Comparison of ENCODE assay signal across 8 mouse cellular contexts in genomic region chr6:113194517-113194840, GRCm38 (mm10). TPM values are rescaled to one million over a fixed set of nuclear protein-coding genes. Genes with fewer than 3 reads are reported as not detected.
DNase-seq lines count a peak whose midpoint lies in the region; ATAC-seq and TF ChIP-seq lines count a peak whose summit lies in the region.

No protein-coding gene starts in this region.

- no peak for TF ChIP-seq CTCF in left cerebral cortex, adult 2 months (IDR thresholded peaks at IDR 0.05)
- no peak for TF ChIP-seq CTCF in intestine, postnatal 0 days (IDR thresholded peaks at IDR 0.05; ENCODE audit: low read depth)

- H3K4me3 ChIP-seq in left cerebral cortex, adult 2 months: peak overlapping the region; percentile 72
- peak overlapping the region; percentile 49 for H3K4me3 ChIP-seq in embryonic facial prominence, embryonic 15.5 days (replicated peaks)
- peak overlapping the region; percentile 48 for H3K4me3 ChIP-seq in intestine, postnatal 0 days (ENCODE audit: low read depth, low read length)
- H3K4me3 ChIP-seq in neural tube, embryonic 15.5 days (replicated peaks): peak overlapping the region; percentile 73

- H3K9ac ChIP-seq in embryonic facial prominence, embryonic 15.5 days: no peak overlapping the region
- H3K9ac ChIP-seq in intestine, postnatal 0 days (ENCODE audit: low read depth, low read length): no peak overlapping the region
- H3K9ac ChIP-seq in neural tube, embryonic 15.5 days (replicated peaks): peak overlapping the region; percentile 87

- no peaks in the 10 kb centered on the region for H3K36me3 ChIP-seq in embryonic facial prominence, embryonic 15.5 days
- no peaks in the 10 kb centered on the region for H3K36me3 ChIP-seq in intestine, postnatal 0 days (ENCODE audit: control insufficient read depth, insufficient read depth)
- H3K36me3 ChIP-seq in neural tube, embryonic 15.5 days: no peaks in the 10 kb centered on the region

- H3K4me2 ChIP-seq in embryonic facial prominence, embryonic 15.5 days (replicated peaks): peak overlapping the region; percentile 84
- peak overlapping the region; percentile 78 for H3K4me2 ChIP-seq in intestine, postnatal 0 days (replicated peaks; ENCODE audit: low read depth)
- H3K4me2 ChIP-seq in neural tube, embryonic 15.5 days: peak overlapping the region; percentile 90

- ATAC-seq in embryonic facial prominence, embryonic 15.5 days (ENCODE audit: insufficient number of reproducible peaks, low FRiP score, low TSS enrichment, low read depth): no peak
- no peak for ATAC-seq in intestine, postnatal 0 days
- ATAC-seq in neural tube, embryonic 15.5 days (ENCODE audit: low FRiP score): peak; percentile 73

- intact Hi-C loops in left cerebral cortex, adult 2 months (cut with DNase I): no loop called here
- intact Hi-C loops in left cerebral cortex, postnatal 4 days (cut with DNase I): no loop called here
- intact Hi-C loops in left cerebral cortex, postnatal 10 days (cut with DNase I): loop anchor here (2.0 kb wide), 1 partner anchor 42 kb away; the partner anchor contains the start of gene Mtmr14

- H3K27ac ChIP-seq in left cerebral cortex, adult 2 months: peak overlapping the region; percentile 86
- H3K27ac ChIP-seq in embryonic facial prominence, embryonic 15.5 days (replicated peaks): no peak overlapping the region
- no peak overlapping the region for H3K27ac ChIP-seq in intestine, postnatal 0 days (ENCODE audit: low read depth, low read length)
- H3K27ac ChIP-seq in neural tube, embryonic 15.5 days (replicated peaks): peak overlapping the region; percentile 84

- peaks cover 13% of the 10 kb centered on the region for H3K4me1 ChIP-seq in embryonic facial prominence, embryonic 15.5 days
- no peaks in the 10 kb centered on the region for H3K4me1 ChIP-seq in intestine, postnatal 0 days (replicated peaks; ENCODE audit: control insufficient read depth, insufficient read depth, low read length)
- peaks cover 49% of the 10 kb centered on the region for H3K4me1 ChIP-seq in neural tube, embryonic 15.5 days

- 6% methylated on average over 5 of the region's 5 CpGs for WGBS in embryonic facial prominence, embryonic 15.5 days
- WGBS in intestine, postnatal 0 days: 8% methylated on average over 5 of the region's 5 CpGs
- under 1% methylated on average over 5 of the region's 5 CpGs for WGBS in neural tube, embryonic 15.5 days

- H3K27me3 ChIP-seq in embryonic facial prominence, embryonic 15.5 days: peaks cover 37% of the 10 kb centered on the region
- H3K27me3 ChIP-seq in intestine, postnatal 0 days (replicated peaks; ENCODE audit: control insufficient read depth, insufficient read depth, low read length): peaks cover 27% of the 10 kb centered on the region
- no peaks in the 10 kb centered on the region for H3K27me3 ChIP-seq in neural tube, embryonic 15.5 days (replicated peaks)

- no peaks in the 10 kb centered on the region for H3K9me3 ChIP-seq in embryonic facial prominence, embryonic 15.5 days (replicated peaks)
- no peaks in the 10 kb centered on the region for H3K9me3 ChIP-seq in intestine, postnatal 0 days (ENCODE audit: control insufficient read depth)
- no peaks in the 10 kb centered on the region for H3K9me3 ChIP-seq in neural tube, embryonic 15.5 days (replicated peaks)

- DNase-seq in left cerebral cortex, adult 2 months (ENCODE audit: extremely low spot score in 1 of 2, low spot score in 2 of 2): no peak
- DNase-seq in left cerebral cortex, postnatal 4 days: no peak
- DNase-seq in right cerebral cortex, adult 18-20 months: no peak
- DNase-seq in urinary bladder, postnatal 14 days (ENCODE audit: low spot score): no peak
- DNase-seq in left cerebral cortex, postnatal 10 days (ENCODE audit: extremely low spot score in 1 of 2, low spot score in 2 of 2): no peak

RNA-seq across cellular contexts. Expression of gene Lhfpl4, which starts 0.7 kb away (rescaled TPM):
- total RNA-seq in left cerebral cortex, adult 2 months (2021): 10 to 100 TPM; 81.1 to 83.1 TPM
- total RNA-seq in left cerebral cortex, postnatal 4 days (2021): 100 to 1,000 TPM in 1 of 2 experiments, 10 to 100 TPM in 1; 95.9 to 102 TPM
- 1.5 and 1.9 TPM in 2 replicates for polyA plus RNA-seq in embryonic facial prominence, embryonic 15.5 days (2015; fragmentation: Nextera tagmentation; extraction: Ambion mirVana)
- polyA plus RNA-seq in intestine, postnatal 0 days (2015; fragmentation: Nextera tagmentation; extraction: Ambion mirVana): 0.78 and 0.95 TPM in 2 replicates
- 45.6 and 54.6 TPM in 2 replicates for polyA plus RNA-seq in neural tube, embryonic 15.5 days (2015; fragmentation: Nextera tagmentation; extraction: Ambion mirVana)
- total RNA-seq in left cerebral cortex, postnatal 10 days (2021): 100 to 1,000 TPM; 104 to 111 TPM

RNA-seq across cellular contexts. Expression of gene Mtmr14, which starts 43.2 kb away (rescaled TPM):
- total RNA-seq in left cerebral cortex, adult 2 months (2021): 10 to 100 TPM; 14.6 to 15.3 TPM
- total RNA-seq in left cerebral cortex, postnatal 4 days (2021): 10 to 100 TPM; 25.2 to 25.6 TPM
- 32.3 and 35.6 TPM in 2 replicates for polyA plus RNA-seq in embryonic facial prominence, embryonic 15.5 days (2015; fragmentation: Nextera tagmentation; extraction: Ambion mirVana)
- polyA plus RNA-seq in intestine, postnatal 0 days (2015; fragmentation: Nextera tagmentation; extraction: Ambion mirVana): 31.5 and 37.2 TPM in 2 replicates
- 30.2 and 36.7 TPM in 2 replicates for polyA plus RNA-seq in neural tube, embryonic 15.5 days (2015; fragmentation: Nextera tagmentation; extraction: Ambion mirVana)
- total RNA-seq in left cerebral cortex, postnatal 10 days (2021): 10 to 100 TPM; 24.8 to 26.2 TPM

Comparison
In these comparisons a context has a peak if more than half of its experiments do, and no peak if none do; other contexts are left out.
1. H3K27ac ChIP-seq: peak in left cerebral cortex, adult 2 months (single experiment) and neural tube, embryonic 15.5 days (single experiment); none in embryonic facial prominence, embryonic 15.5 days (single experiment) and intestine, postnatal 0 days (single experiment).
2. Peak in every context shown above with its lines, with median percentiles within 50 percentile points of each other: H3K4me3 ChIP-seq and H3K4me2 ChIP-seq.